Mouse (Mus musculus): Measurements from ENCODE around the gene Krt87. TPM values are rescaled to one million over a fixed set of nuclear protein-coding genes. Genes with fewer than 3 reads are reported as not detected.

Krt87 gene
- polyA plus RNA-seq, 1 experiment from 2014 or later, result not detected

DNA sequence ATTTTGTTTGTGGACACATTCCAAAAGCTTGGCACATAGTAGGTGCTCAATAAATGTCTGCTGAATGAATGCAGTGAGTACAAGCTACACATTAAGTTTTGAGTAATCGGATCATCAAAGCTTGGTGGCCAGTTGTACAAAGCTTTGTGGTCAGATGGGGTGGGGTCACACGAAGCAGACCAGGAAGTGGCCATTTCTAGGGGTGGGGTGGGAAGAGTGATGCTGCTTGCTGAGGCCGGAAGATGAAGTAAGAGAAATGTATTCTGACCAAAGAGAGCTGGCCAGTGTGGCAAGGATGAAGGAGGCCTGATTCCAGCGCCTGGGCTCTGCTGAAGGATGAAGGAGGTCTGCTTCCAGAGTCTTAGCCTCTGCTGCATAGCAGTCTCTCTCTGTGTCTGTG lies 30.5 kb upstream of the Krt87 start:
- no peaks in the 10 kb centered on the region for H3K27me3 ChIP-seq (ENCODE audit: control insufficient read depth, insufficient read depth, low read length)
- ATAC-seq (ENCODE audit: insufficient number of reproducible peaks, low FRiP score, low TSS enrichment, low read depth) (no peak), DNase-seq (ENCODE audit: low spot score) (no peak)
- no peak overlapping the region for H3K27ac ChIP-seq (replicated peaks; ENCODE audit: low read depth, low read length)
- no peaks in the 10 kb centered on the region for H3K9me3 ChIP-seq (ENCODE audit: control insufficient read depth, low read length)
- no peak overlapping the region for H3K4me3 ChIP-seq (ENCODE audit: low read depth, low read length)
- no peak overlapping the region for H3K9ac ChIP-seq (ENCODE audit: low read length)
- H3K4me2 ChIP-seq (ENCODE audit: low read depth, severe bottlenecking), result no peak overlapping the region
- 79% methylated on average over 4 of the region's 4 CpGs for WGBS
- no peaks in the 10 kb centered on the region for H3K36me3 ChIP-seq (ENCODE audit: control insufficient read depth, insufficient read depth, low read length)
- no peaks in the 10 kb centered on the region for H3K4me1 ChIP-seq (ENCODE audit: control insufficient read depth, insufficient read depth, low read length)

DNA sequence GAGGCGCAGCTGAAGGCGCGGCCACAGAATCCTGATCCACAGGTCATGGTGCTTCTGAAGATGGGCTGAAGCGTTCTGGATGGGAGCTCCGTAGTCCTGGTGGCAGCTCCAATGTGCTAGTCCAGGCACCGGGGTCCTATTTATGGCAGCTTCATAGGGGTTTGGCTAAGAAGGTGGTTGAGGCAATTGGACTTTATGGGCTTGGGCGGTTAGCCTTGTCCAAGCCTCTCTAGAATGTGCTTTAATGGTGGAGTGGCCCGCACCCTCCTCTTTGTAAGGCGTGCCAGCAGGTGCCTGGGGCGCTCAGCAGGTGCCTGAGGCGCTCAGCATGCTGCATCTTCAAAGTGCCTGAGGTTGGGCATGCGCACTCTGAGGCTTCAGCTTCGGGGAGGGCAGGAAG lies 25.0 kb upstream of the Krt87 start, which contains the start of gene Krt81:
Gene Krt81 (minus strand): TSS at position 101 of the 400 bp plus-strand sequence.
- no peak within 1 kb of the TSS for H3K9ac ChIP-seq (ENCODE audit: low read length)
- H3K4me3 ChIP-seq (ENCODE audit: low read depth, low read length), result no peak within 1 kb of the TSS
- 81% methylated on average over 13 of the region's 13 CpGs for WGBS
- H3K27me3 ChIP-seq (ENCODE audit: control insufficient read depth, insufficient read depth, low read length), result no peaks in the 10 kb centered on the region
- no peak for ATAC-seq (ENCODE audit: insufficient number of reproducible peaks, low FRiP score, low TSS enrichment, low read depth)
- no peaks in the 10 kb centered on the region for H3K9me3 ChIP-seq (ENCODE audit: control insufficient read depth, low read length)
- no peaks in the 10 kb centered on the region for H3K36me3 ChIP-seq (ENCODE audit: control insufficient read depth, insufficient read depth, low read length)
- H3K4me2 ChIP-seq (ENCODE audit: low read depth, severe bottlenecking), result no peak within 1 kb of the TSS
- DNase-seq (ENCODE audit: low spot score), result no peak
- H3K4me1 ChIP-seq (ENCODE audit: control insufficient read depth, insufficient read depth, low read length), result no peaks in the 10 kb centered on the region
- H3K27ac ChIP-seq (replicated peaks; ENCODE audit: low read depth, low read length), result no peak within 1 kb of the TSS

DNA sequence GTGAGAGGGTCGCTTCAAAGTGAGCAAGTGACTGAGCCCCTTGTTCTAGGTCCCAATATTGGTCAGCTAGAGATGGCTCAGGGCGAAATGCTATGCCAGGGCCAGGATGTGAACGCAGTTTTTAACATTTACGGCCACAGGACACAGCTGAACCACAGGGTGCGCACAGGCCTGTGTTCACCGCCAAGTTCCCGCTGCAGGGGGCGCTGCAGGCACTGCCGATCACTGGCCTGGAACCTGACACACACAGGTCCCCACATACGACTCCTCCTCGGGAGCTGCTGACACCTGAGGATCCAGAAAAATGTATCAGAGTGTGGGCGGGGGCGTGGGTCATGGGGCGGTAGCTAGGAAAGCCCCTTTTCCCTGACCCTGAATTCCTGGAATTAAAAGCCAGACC lies 20.7 kb upstream of the Krt87 start:
- H3K9ac ChIP-seq (ENCODE audit: low read length), result no peak overlapping the region
- H3K4me3 ChIP-seq (ENCODE audit: low read depth, low read length), result no peak overlapping the region
- no peaks in the 10 kb centered on the region for H3K4me1 ChIP-seq (ENCODE audit: control insufficient read depth, insufficient read depth, low read length)
- 79% methylated on average over 14 of the region's 14 CpGs for WGBS
- no peaks in the 10 kb centered on the region for H3K27me3 ChIP-seq (ENCODE audit: control insufficient read depth, insufficient read depth, low read length)
- 0 out of 2 replicates have a peak, but pooled peaks cover 2% of the 10 kb centered on the region for H3K9me3 ChIP-seq (ENCODE audit: control insufficient read depth, low read length)
- ATAC-seq (ENCODE audit: insufficient number of reproducible peaks, low FRiP score, low TSS enrichment, low read depth), result no peak
- no peaks in the 10 kb centered on the region for H3K36me3 ChIP-seq (ENCODE audit: control insufficient read depth, insufficient read depth, low read length)
- H3K27ac ChIP-seq (replicated peaks; ENCODE audit: low read depth, low read length), result no peak overlapping the region
- DNase-seq (ENCODE audit: low spot score), result no peak
- H3K4me2 ChIP-seq (ENCODE audit: low read depth, severe bottlenecking), result no peak overlapping the region

DNA sequence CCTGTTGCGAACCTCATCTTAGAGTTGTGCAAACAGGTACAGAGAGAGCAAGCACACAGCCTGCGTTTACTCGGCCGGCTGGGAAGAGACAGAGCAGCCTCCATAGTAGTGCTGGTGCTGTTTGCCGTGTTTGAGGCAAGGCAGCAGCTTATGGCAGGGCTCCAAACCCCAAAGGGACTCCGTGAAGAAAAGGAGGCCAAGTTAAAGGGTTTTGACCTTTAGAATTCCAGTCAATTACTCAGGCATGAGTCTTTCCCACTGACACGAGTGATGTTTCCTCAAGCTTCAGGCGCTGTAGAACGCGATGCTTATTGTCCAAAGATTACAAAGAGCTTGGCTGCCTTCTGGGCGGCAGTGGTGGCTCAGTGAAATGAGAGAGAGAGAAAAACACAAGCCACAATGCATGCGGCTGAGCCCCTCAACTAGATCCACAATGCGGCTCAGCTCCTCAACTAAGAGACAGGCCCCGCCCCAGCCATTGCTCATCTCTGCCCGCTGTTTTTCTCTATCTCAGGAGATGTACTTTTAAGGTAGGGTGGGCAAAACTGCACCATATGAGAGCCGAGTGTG lies 19.8 kb upstream of the Krt87 start:
- H3K27ac ChIP-seq (replicated peaks; ENCODE audit: low read depth, low read length), result no peak overlapping the region
- no peaks in the 10 kb centered on the region for H3K4me1 ChIP-seq (ENCODE audit: control insufficient read depth, insufficient read depth, low read length)
- H3K9me3 ChIP-seq (ENCODE audit: control insufficient read depth, low read length), result 0 out of 2 replicates have a peak, but pooled peaks cover 2% of the 10 kb centered on the region
- no peak overlapping the region for H3K9ac ChIP-seq (ENCODE audit: low read length)
- H3K4me3 ChIP-seq (ENCODE audit: low read depth, low read length), result no peak overlapping the region
- 84% methylated on average over 16 of the region's 16 CpGs for WGBS
- no peaks in the 10 kb centered on the region for H3K36me3 ChIP-seq (ENCODE audit: control insufficient read depth, insufficient read depth, low read length)
- ATAC-seq (ENCODE audit: insufficient number of reproducible peaks, low FRiP score, low TSS enrichment, low read depth), result no peak
- no peaks in the 10 kb centered on the region for H3K27me3 ChIP-seq (ENCODE audit: control insufficient read depth, insufficient read depth, low read length)
- no peak for DNase-seq (ENCODE audit: low spot score)
- no peak overlapping the region for H3K4me2 ChIP-seq (ENCODE audit: low read depth, severe bottlenecking)

DNA sequence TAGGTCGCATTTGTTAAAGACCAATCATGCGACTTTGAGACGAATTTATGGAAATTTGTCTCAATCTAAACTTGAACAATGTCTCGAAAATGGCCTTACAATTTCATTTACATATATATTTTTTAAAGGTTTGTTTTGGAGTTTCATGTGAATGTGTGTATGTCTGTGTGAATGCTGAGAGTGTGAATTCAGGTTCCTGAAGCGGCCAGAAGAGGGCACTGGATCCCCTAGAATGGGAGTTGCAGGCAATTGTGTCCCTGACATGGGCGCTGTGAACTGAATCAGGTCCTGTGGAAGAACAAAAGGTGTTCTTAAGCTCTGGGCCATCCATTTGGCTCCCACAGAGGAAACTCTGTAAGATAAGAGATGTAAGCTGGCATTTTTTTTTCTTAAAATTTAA lies 17.3 kb upstream of the Krt87 start:
- Histone ChIP-seq H3K27ac (replicated peaks; ENCODE audit: low read depth, low read length) (no peak overlapping the region), H3K4me2 (ENCODE audit: low read depth, severe bottlenecking) (no peak overlapping the region), H3K9me3 (ENCODE audit: control insufficient read depth, low read length) (0 out of 2 replicates have a peak, but pooled peaks cover 2% of the 10 kb centered on the region), H3K27me3 (ENCODE audit: control insufficient read depth, insufficient read depth, low read length) (no peaks in the 10 kb centered on the region), H3K36me3 (ENCODE audit: control insufficient read depth, insufficient read depth, low read length) (no peaks in the 10 kb centered on the region), H3K9ac (ENCODE audit: low read length) (no peak overlapping the region), H3K4me3 (ENCODE audit: low read depth, low read length) (no peak overlapping the region), H3K4me1 (ENCODE audit: control insufficient read depth, insufficient read depth, low read length) (no peaks in the 10 kb centered on the region)
- no peak for ATAC-seq (ENCODE audit: insufficient number of reproducible peaks, low FRiP score, low TSS enrichment, low read depth)
- WGBS, result 88% methylated on average over 6 of the region's 6 CpGs
- DNase-seq (ENCODE audit: low spot score), result no peak

DNA sequence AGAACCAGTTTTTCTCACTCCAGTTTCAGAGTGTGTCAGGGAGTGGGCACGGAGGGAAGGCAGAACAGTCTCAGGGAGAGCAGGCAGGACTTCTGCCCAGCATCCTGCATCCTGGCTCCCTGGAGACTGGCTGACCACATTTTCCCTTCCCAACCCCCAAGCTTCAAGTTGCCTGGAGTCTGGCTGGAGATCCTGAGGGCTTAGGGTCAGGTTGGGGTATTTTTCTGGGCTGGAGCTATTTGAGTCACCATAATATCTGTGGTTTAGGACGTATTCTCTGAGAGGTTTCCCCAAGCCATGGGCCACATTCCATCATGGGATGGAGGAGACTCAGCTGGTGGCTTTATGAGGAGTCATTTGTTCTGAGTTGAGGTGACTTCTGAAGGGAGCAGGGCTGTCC lies 16.7 kb upstream of the Krt87 start:
- no peak overlapping the region for H3K4me3 ChIP-seq (ENCODE audit: low read depth, low read length)
- ATAC-seq (ENCODE audit: insufficient number of reproducible peaks, low FRiP score, low TSS enrichment, low read depth) (no peak), DNase-seq (ENCODE audit: low spot score) (no peak)
- H3K36me3 ChIP-seq (ENCODE audit: control insufficient read depth, insufficient read depth, low read length), result no peaks in the 10 kb centered on the region
- H3K27me3 ChIP-seq (ENCODE audit: control insufficient read depth, insufficient read depth, low read length), result no peaks in the 10 kb centered on the region
- no peaks in the 10 kb centered on the region for H3K4me1 ChIP-seq (ENCODE audit: control insufficient read depth, insufficient read depth, low read length)
- H3K27ac ChIP-seq (replicated peaks; ENCODE audit: low read depth, low read length), result no peak overlapping the region
- 0 out of 2 replicates have a peak, but pooled peaks cover 2% of the 10 kb centered on the region for H3K9me3 ChIP-seq (ENCODE audit: control insufficient read depth, low read length)
- 87% methylated on average over 2 of the region's 2 CpGs for WGBS
- no peak overlapping the region for H3K4me2 ChIP-seq (ENCODE audit: low read depth, severe bottlenecking)
- no peak overlapping the region for H3K9ac ChIP-seq (ENCODE audit: low read length)

DNA sequence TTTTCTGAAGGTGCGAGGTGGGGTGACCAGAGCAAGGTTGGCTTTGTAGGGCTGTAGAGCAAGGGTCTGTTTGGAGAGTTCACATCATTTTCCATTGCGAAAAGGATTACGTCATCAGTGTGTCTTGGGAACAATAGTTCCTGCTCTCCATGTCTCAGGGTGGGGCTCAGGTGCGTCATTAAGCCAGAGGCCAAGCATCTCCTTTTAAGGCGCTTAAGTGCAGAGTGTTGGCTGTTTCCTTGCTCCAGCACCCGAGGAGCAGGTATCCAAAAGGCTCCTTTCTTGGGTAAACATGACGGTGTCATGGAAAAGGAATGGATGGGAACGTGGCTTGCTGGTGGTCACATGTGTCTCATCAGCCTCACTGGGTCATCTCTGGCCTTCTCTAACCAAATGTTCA lies 16.2 kb upstream of the Krt87 start:
- ATAC-seq (ENCODE audit: insufficient number of reproducible peaks, low FRiP score, low TSS enrichment, low read depth), result no peak

DNA sequence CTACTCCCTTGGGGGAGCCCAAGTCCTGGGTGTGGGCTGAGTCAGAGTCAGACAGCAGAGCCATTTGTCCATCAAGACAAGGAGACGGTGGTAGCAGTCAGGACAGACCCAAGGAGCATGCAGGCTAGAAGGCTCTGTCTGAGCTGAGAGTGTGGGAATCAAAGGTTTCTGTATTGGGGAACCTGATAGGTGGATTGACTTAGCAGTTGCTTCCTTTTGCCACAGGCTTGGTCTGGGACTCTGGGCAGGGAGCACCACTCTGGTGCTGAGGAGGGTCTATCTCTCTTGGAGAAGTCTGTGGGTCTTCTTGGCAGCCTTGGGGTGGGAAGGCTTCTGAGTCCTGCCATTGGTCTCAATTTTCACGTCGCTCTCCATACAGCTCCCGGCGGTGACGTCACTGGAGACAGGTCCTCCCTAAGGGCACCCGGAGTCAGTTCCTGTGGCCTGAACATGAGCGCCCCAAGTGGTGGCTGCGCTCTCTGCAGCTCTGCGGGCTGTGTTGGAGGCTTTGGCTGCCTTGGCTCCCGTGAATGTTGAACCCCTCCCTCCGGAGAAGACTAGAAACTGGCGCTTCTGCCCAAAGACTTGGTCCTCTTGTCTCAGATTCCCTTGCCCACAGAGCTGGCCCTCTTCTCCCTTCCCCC lies 14.6 kb upstream of the Krt87 start:
- Histone ChIP-seq H3K27me3 (ENCODE audit: control insufficient read depth, insufficient read depth, low read length) (no peaks in the 10 kb centered on the region), H3K27ac (replicated peaks; ENCODE audit: low read depth, low read length) (no peak overlapping the region), H3K4me3 (ENCODE audit: low read depth, low read length) (no peak overlapping the region), H3K36me3 (ENCODE audit: control insufficient read depth, insufficient read depth, low read length) (no peaks in the 10 kb centered on the region), H3K4me2 (ENCODE audit: low read depth, severe bottlenecking) (no peak overlapping the region; the same call in 1 of the 2 replicates), H3K9me3 (ENCODE audit: control insufficient read depth, low read length) (0 out of 2 replicates have a peak, but pooled peaks cover 2% of the 10 kb centered on the region), H3K4me1 (ENCODE audit: control insufficient read depth, insufficient read depth, low read length) (no peaks in the 10 kb centered on the region), H3K9ac (ENCODE audit: low read length) (no peak overlapping the region)
- ATAC-seq (ENCODE audit: insufficient number of reproducible peaks, low FRiP score, low TSS enrichment, low read depth) (no peak), DNase-seq (ENCODE audit: low spot score) (peak; percentile 86)
- WGBS, result 5% methylated on average over 13 of the region's 13 CpGs

More for the DNA sequence above, 16.2 kb upstream of the Krt87 start:
- Histone ChIP-seq H3K27ac (replicated peaks; ENCODE audit: low read depth, low read length) (no peak overlapping the region), H3K4me1 (ENCODE audit: control insufficient read depth, insufficient read depth, low read length) (no peaks in the 10 kb centered on the region), H3K4me3 (ENCODE audit: low read depth, low read length) (no peak overlapping the region), H3K27me3 (ENCODE audit: control insufficient read depth, insufficient read depth, low read length) (no peaks in the 10 kb centered on the region), H3K4me2 (ENCODE audit: low read depth, severe bottlenecking) (no peak overlapping the region), H3K9ac (ENCODE audit: low read length) (no peak overlapping the region), H3K9me3 (ENCODE audit: control insufficient read depth, low read length) (0 out of 2 replicates have a peak, but pooled peaks cover 2% of the 10 kb centered on the region), H3K36me3 (ENCODE audit: control insufficient read depth, insufficient read depth, low read length) (no peaks in the 10 kb centered on the region)
- DNase-seq (ENCODE audit: low spot score), result no peak
- 89% methylated on average over 8 of the region's 8 CpGs for WGBS

All from limb, embryonic 11.5 days (tissue).